Mouse (Mus musculus): ENCODE results near the gene Fsd1.

Gene Fsd1

DNA sequence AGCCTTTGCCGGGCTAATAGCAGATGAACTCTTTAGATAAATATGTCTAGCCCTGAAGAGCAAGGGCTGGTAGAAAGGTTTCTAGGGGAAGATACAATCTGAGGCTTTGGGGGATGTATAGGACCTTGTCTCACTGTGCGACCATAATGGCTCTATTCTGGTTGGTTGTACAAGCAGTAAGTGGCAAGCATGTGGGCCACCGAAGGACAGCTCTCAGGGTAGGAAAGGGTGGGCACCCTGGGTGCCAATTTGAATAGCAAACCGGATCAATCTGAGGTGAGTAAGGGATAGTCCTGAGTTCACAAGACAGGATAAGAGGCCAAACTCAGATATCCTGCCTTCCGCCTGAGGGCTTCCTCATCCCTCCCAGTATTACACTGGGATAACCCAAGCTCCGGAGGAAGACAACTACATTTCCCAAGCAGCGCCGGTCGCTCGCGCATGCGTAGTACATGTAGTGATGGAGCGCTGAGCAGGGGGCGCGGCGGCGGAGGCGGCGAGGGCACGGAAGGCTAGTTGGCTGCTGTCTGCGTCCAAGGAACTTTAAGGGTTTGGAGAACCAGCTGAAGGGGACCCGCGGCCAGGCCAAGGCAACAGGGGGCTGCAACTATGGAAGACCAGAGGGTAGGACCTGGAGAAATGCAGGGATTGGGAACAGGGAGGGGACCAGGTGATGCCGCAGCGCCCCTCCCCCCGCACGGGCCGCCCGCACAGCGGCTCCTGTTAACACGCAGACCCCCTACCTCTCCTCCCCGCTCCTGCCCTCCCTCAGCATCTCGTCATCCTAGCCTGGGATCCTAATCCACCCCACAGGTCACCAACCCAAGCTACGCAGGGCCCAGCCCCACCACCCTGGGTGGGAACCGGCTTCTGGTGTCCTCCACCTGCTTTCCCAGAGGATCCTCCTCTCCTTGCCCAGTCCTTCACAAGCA is at the start of gene Fsd1:
Gene Fsd1, plus strand, starts transcription at position 480 of the 932 bp plus-strand sequence.
- DNase-seq (ENCODE audit: low read depth, low spot score), result peak; percentile 81

- DNase-seq (ENCODE audit: low read depth, low spot score), result peak; percentile 63
These were observed 41.9 kb upstream of the Fsd1 start for GRCm38 (mm10) chr17:55944387-55944865.

DNA sequence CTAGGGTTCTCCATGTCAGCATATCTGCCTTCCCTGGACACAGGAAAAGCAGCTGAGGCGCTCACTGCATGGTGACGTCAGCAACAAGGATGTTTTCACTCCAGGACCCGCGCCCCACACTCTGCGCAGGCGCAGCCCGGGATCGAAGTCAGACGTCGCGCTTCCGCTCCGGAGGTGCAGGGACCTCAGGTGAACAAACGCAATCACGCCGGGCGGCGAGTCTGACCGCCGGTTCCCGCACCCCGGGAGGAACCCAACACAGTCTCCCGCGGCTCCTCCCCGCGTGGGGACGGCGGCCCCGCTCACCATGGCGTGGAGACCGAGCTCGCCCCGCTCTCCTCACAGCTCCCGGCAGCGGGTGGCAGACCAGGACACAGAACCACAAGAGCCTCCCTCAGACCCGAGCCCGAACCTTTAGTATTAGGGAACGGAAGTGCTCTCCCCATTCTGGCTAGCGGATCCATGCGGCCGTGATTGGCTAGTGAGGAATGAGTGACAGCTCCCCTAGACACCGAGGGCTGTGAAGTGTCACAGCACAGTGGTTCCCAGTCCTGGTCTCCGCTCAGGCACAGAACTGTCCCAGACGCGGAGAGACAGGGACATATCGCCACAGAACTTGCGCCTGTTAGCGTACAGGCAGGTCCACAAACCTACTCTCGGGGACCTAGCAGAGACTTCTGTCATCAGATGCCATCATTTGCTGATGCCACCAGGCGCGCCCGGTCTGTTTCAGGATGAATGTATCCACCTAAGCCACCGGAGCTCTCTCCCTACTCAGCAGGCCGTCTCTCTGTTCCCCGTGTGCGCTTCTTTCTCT is 41.2 kb upstream of the Fsd1 start:
- DNase-seq (ENCODE audit: low read depth, low spot score), result peak; percentile 94

GRCm38 (mm10) chr17:55945696-55946095 is 40.6 kb upstream of the Fsd1 start:
- DNase-seq (ENCODE audit: low read depth, low spot score), result no peak

GRCm38 (mm10) chr17:55948647-55949046 is 37.7 kb upstream of the Fsd1 start:
- DNase-seq (ENCODE audit: low read depth, low spot score), result no peak

DNA sequence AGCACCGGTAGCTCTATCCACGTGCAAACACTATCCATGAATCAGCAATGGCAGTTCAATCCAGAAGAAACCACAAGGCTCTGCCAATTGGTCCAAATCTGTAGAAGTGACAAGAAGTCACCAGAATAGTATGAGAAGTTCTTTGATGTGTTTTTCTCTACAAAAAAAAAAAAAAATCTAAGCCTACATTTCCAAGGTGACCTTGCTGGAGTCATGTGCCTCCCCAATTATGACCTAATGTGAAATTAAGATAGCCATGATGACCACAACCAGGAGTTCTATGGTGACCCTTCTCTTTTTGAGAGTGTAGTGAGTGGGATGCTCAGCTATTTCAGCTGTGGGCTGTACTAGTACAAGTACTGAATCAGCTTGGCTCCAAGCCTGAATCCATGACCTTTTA is 36.9 kb upstream of the Fsd1 start, which contains the start of gene Zfp119b:
Gene Zfp119b, minus strand, starts transcription at position 101 of the 400 bp plus-strand sequence.
- DNase-seq (ENCODE audit: low read depth, low spot score), result no peak

DNA sequence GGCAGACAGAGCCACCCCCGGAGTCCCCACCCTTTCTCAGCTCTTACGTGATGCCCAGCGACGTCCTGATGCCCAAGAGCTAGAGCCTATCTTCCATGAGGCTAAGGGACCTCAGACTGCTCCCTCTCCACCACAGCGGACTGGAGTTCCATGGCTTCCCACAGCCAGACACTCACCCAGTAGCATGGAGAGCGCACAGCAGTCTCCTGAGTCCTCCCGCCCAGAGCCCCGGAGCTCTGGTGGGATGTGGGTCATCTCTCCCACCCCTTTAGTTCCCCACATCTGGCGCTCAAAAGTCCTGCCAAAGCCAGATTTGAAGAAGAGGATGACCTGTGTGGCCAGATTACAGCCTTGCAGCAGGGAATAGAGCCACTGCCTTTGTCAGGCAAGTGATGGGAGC is 35.7 kb upstream of the Fsd1 start:
- no peak for DNase-seq (ENCODE audit: low read depth, low spot score)

DNA sequence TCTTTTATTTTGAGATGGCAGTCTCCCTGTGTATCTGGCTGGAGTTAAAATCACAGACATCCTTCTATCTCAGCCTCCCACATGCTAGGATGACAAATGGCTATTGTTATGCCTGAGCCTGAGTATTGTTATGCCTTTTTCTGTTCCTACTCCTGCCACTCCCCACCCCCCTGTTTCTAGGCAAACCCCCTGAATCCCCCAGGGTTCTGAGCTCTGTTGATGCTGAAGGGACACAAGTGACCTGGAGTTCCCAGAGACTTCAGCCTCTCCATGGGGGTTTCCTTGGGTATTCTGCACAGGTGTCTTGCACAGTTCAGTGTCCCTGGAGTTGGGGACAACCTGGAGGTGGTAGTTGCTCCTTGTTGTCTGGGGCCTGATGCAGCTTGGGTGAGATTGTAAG is 34.3 kb upstream of the Fsd1 start:
- peak; percentile 91 for DNase-seq (ENCODE audit: low read depth, low spot score)

GRCm38 (mm10) chr17:55952447-55953027 is 33.8 kb upstream of the Fsd1 start, which contains the start of gene Ebi3:
Ebi3 (plus strand) TSS chr17:55952640.
- DNase-seq (ENCODE audit: low read depth, low spot score), result no peak

- DNase-seq (ENCODE audit: low read depth, low spot score), result no peak
These were observed 32.6 kb upstream of the Fsd1 start for GRCm38 (mm10) chr17:55953751-55954150.

DNA sequence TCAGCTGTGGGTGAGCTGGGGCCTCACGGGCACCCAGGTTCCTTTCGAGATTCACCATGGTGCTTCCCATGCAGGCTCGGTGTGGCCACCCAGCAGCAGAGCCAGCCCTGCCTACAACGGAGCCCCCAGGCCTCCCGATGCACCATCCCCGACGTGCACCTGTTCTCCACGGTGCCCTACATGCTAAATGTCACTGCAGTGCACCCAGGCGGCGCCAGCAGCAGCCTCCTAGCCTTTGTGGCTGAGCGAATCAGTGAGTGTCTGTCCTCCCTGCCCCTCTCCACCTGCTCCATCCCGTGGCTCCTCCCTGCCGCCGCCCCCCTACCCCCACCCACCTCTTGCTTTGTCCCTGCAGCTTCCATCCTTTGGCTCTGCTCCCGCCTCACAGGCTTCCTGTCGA is 32.1 kb upstream of the Fsd1 start:
- peak; percentile 62 for DNase-seq (ENCODE audit: low read depth, low spot score)

GRCm38 (mm10) chr17:55956129-55956528 is 30.2 kb upstream of the Fsd1 start:
- DNase-seq (ENCODE audit: low read depth, low spot score), result peak; percentile 96

DNA sequence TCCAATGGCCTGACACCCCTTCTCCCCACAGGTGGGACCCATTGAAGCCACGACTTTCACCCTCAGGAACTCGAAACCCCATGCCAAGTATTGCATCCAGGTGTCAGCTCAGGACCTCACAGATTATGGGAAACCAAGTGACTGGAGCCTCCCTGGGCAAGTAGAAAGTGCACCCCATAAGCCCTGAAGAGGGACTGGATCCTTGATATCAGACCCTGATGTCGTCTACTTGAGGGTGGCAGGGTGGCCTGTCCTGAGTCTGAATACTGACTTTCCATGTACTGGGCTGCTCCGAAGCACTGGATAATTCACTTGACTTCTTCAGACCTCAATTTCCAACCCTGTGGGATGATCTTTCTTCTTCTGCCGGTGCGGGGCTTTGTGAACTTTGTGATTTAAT is 29.7 kb upstream of the Fsd1 start:
- DNase-seq (ENCODE audit: low read depth, low spot score), result no peak

DNA sequence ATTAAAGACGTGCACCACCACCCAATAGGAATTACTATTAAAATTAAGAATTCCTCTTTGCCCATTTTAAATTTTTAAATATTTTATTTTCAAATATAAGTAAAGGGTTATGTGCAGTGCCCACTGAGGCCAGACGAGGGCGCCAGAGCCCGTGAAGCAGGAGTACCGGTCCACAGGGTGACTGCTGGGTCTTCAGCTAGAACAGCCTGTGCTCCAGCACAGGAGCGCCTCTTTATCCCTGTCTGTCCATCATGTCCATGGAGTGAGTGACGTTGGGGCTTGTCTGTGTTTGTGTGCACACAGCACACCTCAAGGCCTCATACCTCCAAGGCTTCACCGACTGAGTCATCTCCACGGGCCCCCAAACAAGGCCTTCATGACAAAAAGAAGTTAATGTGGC is 29.1 kb upstream of the Fsd1 start:
- DNase-seq (ENCODE audit: low read depth, low spot score), result peak; percentile 73

DNA sequence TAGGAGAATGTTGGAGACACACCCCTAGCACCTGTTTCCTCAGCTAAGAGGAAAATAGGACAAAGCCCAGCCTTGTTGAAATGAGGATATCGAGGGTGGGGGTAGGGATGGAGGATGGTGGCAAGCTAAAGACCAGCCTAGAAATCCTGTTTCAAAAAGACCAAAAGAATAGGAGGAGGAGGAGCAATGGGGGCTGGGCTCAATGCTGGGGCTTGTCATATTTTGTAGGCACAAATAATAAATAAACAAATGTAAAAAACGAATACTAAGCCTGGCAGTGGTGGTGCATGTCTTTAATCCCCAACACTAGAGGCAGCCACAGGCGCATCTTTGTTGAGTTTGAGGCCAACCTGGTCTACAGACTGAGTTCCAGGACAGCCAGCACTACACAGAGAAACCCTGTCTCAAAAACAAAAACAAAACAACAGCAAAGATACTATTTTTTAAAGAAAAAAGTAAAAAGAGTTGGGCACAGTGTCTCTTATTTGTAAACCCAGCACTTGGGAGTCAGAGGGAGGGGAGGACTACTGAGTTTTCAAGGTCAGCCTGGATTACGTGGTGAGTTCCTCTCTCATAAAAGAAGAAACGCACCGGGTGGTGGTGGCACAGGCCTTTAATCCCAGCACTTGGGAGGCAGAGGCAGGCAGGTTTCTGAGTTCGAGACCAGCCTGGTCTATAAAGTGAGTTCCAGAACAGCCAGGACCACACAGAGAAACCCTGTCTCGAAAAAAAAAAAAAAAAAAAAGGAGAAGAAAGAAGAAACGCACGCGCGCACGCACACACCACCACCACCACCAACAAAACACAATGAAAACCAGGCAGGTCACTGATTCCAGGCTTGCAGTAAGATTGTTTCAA is 28.4 kb upstream of the Fsd1 start:
- no peak for DNase-seq (ENCODE audit: low read depth, low spot score)

- peak; percentile 39 for DNase-seq (ENCODE audit: low read depth, low spot score)
These were observed 27.8 kb upstream of the Fsd1 start for GRCm38 (mm10) chr17:55958584-55958886.

GRCm38 (mm10) chr17:55958918-55959728 is 27.2 kb upstream of the Fsd1 start, which contains the start of gene Yju2:
Yju2 (plus strand) TSS chr17:55959099.
- peak; percentile 98 for DNase-seq (ENCODE audit: low read depth, low spot score)

DNA sequence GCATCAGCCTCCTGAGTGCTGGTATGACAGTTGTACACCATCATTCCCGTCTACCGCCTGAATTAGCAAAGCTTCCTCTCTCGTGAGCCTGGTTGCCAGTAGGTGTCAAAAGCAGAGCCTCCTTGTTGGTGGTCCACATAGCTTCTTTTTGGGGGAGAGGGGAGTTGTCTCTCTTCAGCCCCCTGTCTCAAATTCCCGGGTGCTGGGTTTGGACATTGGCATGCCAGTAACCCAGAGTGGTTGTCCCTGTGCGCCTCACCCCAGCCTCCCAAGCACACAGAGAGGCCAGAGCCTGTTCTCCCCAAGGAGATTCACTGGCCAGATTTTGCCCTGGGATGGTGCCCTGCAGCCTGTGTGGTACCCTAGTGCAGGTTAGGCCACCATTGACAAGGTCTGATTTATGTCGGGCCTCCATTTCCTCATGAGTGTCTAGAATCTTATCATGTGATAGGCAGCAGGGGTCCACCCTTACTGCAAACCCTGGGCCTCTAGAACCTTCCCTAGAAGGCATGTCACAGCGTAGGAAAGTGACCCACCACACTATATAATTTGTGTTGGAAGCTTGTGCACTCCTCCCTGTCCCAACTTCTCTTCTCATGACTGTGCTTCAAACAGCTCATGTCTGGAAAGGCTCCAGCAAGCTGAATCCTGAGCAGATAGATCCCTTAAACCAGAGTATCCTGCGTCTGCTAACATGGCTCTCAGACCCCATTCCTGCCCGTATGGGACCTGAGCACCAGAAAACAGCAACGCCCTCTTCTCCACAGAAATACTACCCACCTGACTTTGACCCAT is 26.2 kb upstream of the Fsd1 start:
- DNase-seq (ENCODE audit: low read depth, low spot score), result no peak

DNA sequence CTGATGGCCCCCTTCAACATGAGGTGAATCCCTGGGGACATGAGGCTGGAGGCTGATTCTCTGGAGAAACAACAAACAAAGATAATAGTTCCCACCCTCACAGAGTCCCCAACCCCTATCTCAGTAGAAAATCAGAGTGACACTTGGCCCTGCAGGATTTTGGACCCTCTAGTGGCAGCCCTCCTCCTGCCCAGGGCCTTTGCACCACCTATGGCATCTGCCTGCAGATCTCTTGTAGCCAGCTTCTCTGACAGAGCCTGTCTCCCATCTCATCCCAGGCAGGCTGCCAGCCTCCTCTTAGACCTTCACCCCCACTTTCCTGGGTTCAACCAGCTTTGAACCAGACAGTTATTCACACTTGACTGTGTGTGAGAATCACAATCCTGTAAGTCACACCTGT is 25.5 kb upstream of the Fsd1 start:
- no peak for DNase-seq (ENCODE audit: low read depth, low spot score)
